Mouse (Mus musculus) central nervous system, embryonic 14 days (tissue): ENCODE results near the gene Alox12b. TPM values are rescaled to one million over a fixed set of nuclear protein-coding genes. Genes with fewer than 3 reads are reported as not detected.

ENCODE experiments used
- polyA plus RNA-seq: library from polyadenylated mRNA; depleted of rRNA; stranded (reverse); fragments of >200 nt; gene quantifications from 2 replicates; pipeline ENCODE4 v1.2.3, GENCODE M21; 2012; rRNA removed

Gene Alox12b
- 0.11 and 0.23 TPM in 2 replicates for polyA plus RNA-seq

GRCm38 (mm10) chr11:69156800-69157199 is at the start of gene Alox12b:
Gene Alox12b, plus strand, starts transcription at chr11:69156989.

GRCm38 (mm10) chr11:69120221-69121000 is 36.4 kb upstream of the Alox12b start, which contains the start of gene Hes7:
Gene Hes7, plus strand, starts transcription at chr11:69120404.

GRCm38 (mm10) chr11:69122336-69122951 is 34.3 kb upstream of the Alox12b start, which contains the start of gene 9130213A22Rik:
Gene 9130213A22Rik, minus strand, starts transcription at chr11:69122589.

GRCm38 (mm10) chr11:69125852-69125918 is 31.1 kb upstream of the Alox12b start, which contains the start of gene Aloxe3:
Gene Aloxe3, plus strand, starts transcription at chr11:69125896.

GRCm38 (mm10) chr11:69197743-69198142 is 41.0 kb downstream of the Alox12b start, which contains the start of gene Alox8:
Gene Alox8, minus strand, starts transcription at chr11:69197843.

Other genes starting within 250 kb of the Alox12b start
- 3.6 and 4.4 TPM in 2 replicates for gene Odf4, start 229.9 kb upstream of the Alox12b start, polyA plus RNA-seq
- gene Arhgef15, start 199.5 kb upstream of the Alox12b start, polyA plus RNA-seq, result 25.8 and 37.0 TPM in 2 replicates
- 2.8 and 4.0 TPM in 2 replicates for gene Slc25a35, start 188.9 kb upstream of the Alox12b start, polyA plus RNA-seq
- 28.5 and 29.6 TPM in 2 replicates for gene Rangrf, start 181.8 kb upstream of the Alox12b start, polyA plus RNA-seq
- gene Pfas, start 148.5 kb upstream of the Alox12b start, polyA plus RNA-seq, result 22.2 and 22.3 TPM in 2 replicates
- 113 and 118 TPM in 2 replicates for gene Ctc1, start 141.1 kb upstream of the Alox12b start, polyA plus RNA-seq
- 64.2 and 75.8 TPM in 2 replicates for gene Aurkb, start 111.3 kb upstream of the Alox12b start, polyA plus RNA-seq
- gene Borcs6, start 97.3 kb upstream of the Alox12b start, polyA plus RNA-seq, result 18.7 and 19.3 TPM in 2 replicates
- 28.7 and 30.3 TPM in 2 replicates for gene Tmem107, start 86.2 kb upstream of the Alox12b start, polyA plus RNA-seq
- gene Vamp2, start 68.5 kb upstream of the Alox12b start, polyA plus RNA-seq, result 230 and 263 TPM in 2 replicates
- gene Per1, start 61.8 kb upstream of the Alox12b start, polyA plus RNA-seq, result 11.7 and 14.5 TPM in 2 replicates
- 0.32 and 0.58 TPM in 2 replicates for gene Hes7, start 36.6 kb upstream of the Alox12b start, polyA plus RNA-seq
- 0.36 and 0.44 TPM in 2 replicates for gene 9130213A22Rik, start 34.4 kb upstream of the Alox12b start, polyA plus RNA-seq
- gene Aloxe3, start 31.1 kb upstream of the Alox12b start, polyA plus RNA-seq, result 2.3 and 2.7 TPM in 2 replicates
- gene Alox8, start 40.9 kb downstream of the Alox12b start, polyA plus RNA-seq, result 0.02 and 0.25 TPM in 2 replicates
- 0.18 and 0.24 TPM in 2 replicates for gene Gucy2e, start 80.0 kb downstream of the Alox12b start, polyA plus RNA-seq
- 51.8 and 63.1 TPM in 2 replicates for gene Cntrob, start 166.8 kb downstream of the Alox12b start, polyA plus RNA-seq
- 148 and 155 TPM in 2 replicates for gene Trappc1, start 167.0 kb downstream of the Alox12b start, polyA plus RNA-seq
- gene Kcnab3, start 169.3 kb downstream of the Alox12b start, polyA plus RNA-seq, result 8.7 and 9.2 TPM in 2 replicates
- gene Rnf227, start 183.5 kb downstream of the Alox12b start, polyA plus RNA-seq, result 88.1 and 91.3 TPM in 2 replicates
- gene Chd3, start 212.4 kb downstream of the Alox12b start, polyA plus RNA-seq, result 342 and 343 TPM in 2 replicates
- gene Naa38, start 238.5 kb downstream of the Alox12b start, polyA plus RNA-seq, result 103 and 106 TPM in 2 replicates
- gene Cyb5d1, start 238.6 kb downstream of the Alox12b start, polyA plus RNA-seq, result 32.2 and 34.2 TPM in 2 replicates
- gene Tmem88, start 241.2 kb downstream of the Alox12b start, polyA plus RNA-seq, result 5.4 and 6.8 TPM in 2 replicates